ENCODE assay signal across 18 mouse cellular contexts in genomic region chr6:134128594-134128993, GRCm38 (mm10).
DNase-seq lines count a peak whose midpoint lies in the region; ATAC-seq lines count a peak whose summit lies in the region.
"Had no signal": no experiment of that assay in that cellular context is flagged by ENCODE, and none has a peak within 500 bp of the region (broad histone marks: within the 10 kb centered on the region; RNA-seq: fewer than 3 reads in every experiment).

No protein-coding gene starts in this region.

- no peaks in the 10 kb centered on the region for H3K27me3 ChIP-seq in kidney, embryonic 14.5 days (ENCODE audit: control insufficient read depth, insufficient read depth, low read length)
- H3K27me3 ChIP-seq in midbrain, embryonic 12.5 days, result no peaks in the 10 kb centered on the region
- H3K27me3 ChIP-seq in midbrain, embryonic 16.5 days (ENCODE audit: control insufficient read depth, insufficient read depth, low read depth, low read length), result no peaks in the 10 kb centered on the region
- H3K27me3 ChIP-seq in limb, embryonic 13.5 days, result no peaks in the 10 kb centered on the region
- H3K27me3 ChIP-seq: CH12.LX had no signal

- no peak for DNase-seq in frontal cortex, postnatal 36 days (ENCODE audit: low spot score in 2 of 2)
- no peak for DNase-seq in kidney, postnatal 14 days
- DNase-seq in adipocyte (ENCODE audit: low spot score), result no peak
- DNase-seq: adrenal gland, postnatal 36 days; cerebellum, adult 18-20 months; cerebellum, postnatal 25 days; embryo, embryonic 11 days; heart, postnatal 10 days; liver, postnatal 0 days; lung, postnatal 10 days; thymus, postnatal 14 days had no signal

- peak overlapping the region; percentile 32; the same call in 1 of the 2 replicates for H3K27ac ChIP-seq in kidney, embryonic 14.5 days (ENCODE audit: low read depth, low read length)
- H3K27ac ChIP-seq in midbrain, embryonic 12.5 days (replicated peaks), result no peak overlapping the region
- H3K27ac ChIP-seq in midbrain, embryonic 16.5 days (ENCODE audit: low read length), result no peak overlapping the region
- no peak overlapping the region for H3K27ac ChIP-seq in limb, embryonic 13.5 days

- H3K4me3 ChIP-seq in kidney, embryonic 14.5 days (ENCODE audit: low read length), result no peak overlapping the region
- no peak overlapping the region for H3K4me3 ChIP-seq in midbrain, embryonic 12.5 days
- H3K4me3 ChIP-seq in midbrain, embryonic 16.5 days (ENCODE audit: low read depth, low read length), result no peak overlapping the region
- H3K4me3 ChIP-seq in limb, embryonic 13.5 days, result no peak overlapping the region
- H3K4me3 ChIP-seq: heart, embryonic 10.5 days had no signal

- H3K36me3 ChIP-seq in kidney, embryonic 14.5 days (ENCODE audit: control insufficient read depth, insufficient read depth, low read length), result no peaks in the 10 kb centered on the region
- no peaks in the 10 kb centered on the region for H3K36me3 ChIP-seq in midbrain, embryonic 12.5 days
- H3K36me3 ChIP-seq in midbrain, embryonic 16.5 days (ENCODE audit: control insufficient read depth, insufficient read depth, low read length), result no peaks in the 10 kb centered on the region
- H3K36me3 ChIP-seq in limb, embryonic 13.5 days, result peaks cover 16% of the 10 kb centered on the region

- no peak overlapping the region for H3K4me2 ChIP-seq in kidney, embryonic 14.5 days (replicated peaks; ENCODE audit: low read depth, low read length)
- H3K4me2 ChIP-seq in midbrain, embryonic 12.5 days (replicated peaks), result no peak overlapping the region
- no peak overlapping the region for H3K4me2 ChIP-seq in midbrain, embryonic 16.5 days (ENCODE audit: low read length)
- H3K4me2 ChIP-seq in limb, embryonic 13.5 days (replicated peaks), result no peak overlapping the region

- 75% methylated on average over 13 of the region's 13 CpGs for WGBS in kidney, embryonic 14.5 days
- 92% methylated on average over 13 of the region's 13 CpGs for WGBS in midbrain, embryonic 12.5 days
- WGBS in midbrain, embryonic 16.5 days, result 86% methylated on average over 13 of the region's 13 CpGs
- WGBS in limb, embryonic 13.5 days, result 67% methylated on average over 13 of the region's 13 CpGs

- H3K4me1 ChIP-seq in kidney, embryonic 14.5 days (ENCODE audit: control insufficient read depth, insufficient read depth, low read length), result no peaks in the 10 kb centered on the region
- peaks cover 9% of the 10 kb centered on the region; the same call in 1 of the 2 replicates for H3K4me1 ChIP-seq in midbrain, embryonic 12.5 days
- 0 out of 2 replicates have a peak, but pooled peaks cover 2% of the 10 kb centered on the region for H3K4me1 ChIP-seq in midbrain, embryonic 16.5 days (ENCODE audit: control insufficient read depth, insufficient read depth, low read length)
- peaks cover 18% of the 10 kb centered on the region for H3K4me1 ChIP-seq in limb, embryonic 13.5 days

- H3K9me3 ChIP-seq in kidney, embryonic 14.5 days (ENCODE audit: control insufficient read depth, low read length), result no peaks in the 10 kb centered on the region
- no peaks in the 10 kb centered on the region for H3K9me3 ChIP-seq in midbrain, embryonic 12.5 days
- no peaks in the 10 kb centered on the region for H3K9me3 ChIP-seq in midbrain, embryonic 16.5 days (replicated peaks; ENCODE audit: control insufficient read depth, low read length, poor library complexity, severe bottlenecking)
- no peaks in the 10 kb centered on the region for H3K9me3 ChIP-seq in limb, embryonic 13.5 days
- H3K9me3 ChIP-seq: heart, embryonic 10.5 days had no signal

- no peak overlapping the region for H3K9ac ChIP-seq in kidney, embryonic 14.5 days (ENCODE audit: low read depth, low read length)
- H3K9ac ChIP-seq in midbrain, embryonic 12.5 days (replicated peaks), result no peak overlapping the region
- no peak overlapping the region for H3K9ac ChIP-seq in midbrain, embryonic 16.5 days (ENCODE audit: low read depth, low read length)
- 0 out of 2 replicates have a peak overlapping the region, but pooled peaks have one; percentile 39 for H3K9ac ChIP-seq in limb, embryonic 13.5 days
- H3K9ac ChIP-seq: liver, postnatal 0 days had no signal

- ATAC-seq in frontal cortex, adult (ENCODE audit: low TSS enrichment), result peak; percentile 72
- peak; percentile 65; the same call in 1 of the 2 replicates for ATAC-seq in kidney, embryonic 14.5 days (ENCODE audit: low FRiP score, low TSS enrichment)
- ATAC-seq in midbrain, embryonic 12.5 days (ENCODE audit: low FRiP score, low read depth), result 0 out of 2 replicates have a peak, but pooled peaks have one; percentile 16
- ATAC-seq in midbrain, embryonic 16.5 days, result no peak
- ATAC-seq in limb, embryonic 13.5 days (ENCODE audit: low FRiP score, low read depth), result no peak
- ATAC-seq: liver, postnatal 0 days had no signal

Comparison
In these comparisons a context has a peak if more than half of its experiments do, and no peak if none do; other contexts are left out.
1. ATAC-seq: peak in frontal cortex, adult (single experiment), kidney, embryonic 14.5 days (single experiment) and midbrain, embryonic 12.5 days (single experiment); none in midbrain, embryonic 16.5 days (single experiment) and limb, embryonic 13.5 days (single experiment).